Mouse (Mus musculus) ZHBTc4 (cell line): Measurements from ENCODE around the gene Shroom1.

ENCODE experiments used
- DNase-seq: peaks from one replicate; pipeline ENCODE4 v3.0.0-alpha.2; 2011; ENCODE audit warnings: low read depth, low spot score

The Shroom1 gene

DNA sequence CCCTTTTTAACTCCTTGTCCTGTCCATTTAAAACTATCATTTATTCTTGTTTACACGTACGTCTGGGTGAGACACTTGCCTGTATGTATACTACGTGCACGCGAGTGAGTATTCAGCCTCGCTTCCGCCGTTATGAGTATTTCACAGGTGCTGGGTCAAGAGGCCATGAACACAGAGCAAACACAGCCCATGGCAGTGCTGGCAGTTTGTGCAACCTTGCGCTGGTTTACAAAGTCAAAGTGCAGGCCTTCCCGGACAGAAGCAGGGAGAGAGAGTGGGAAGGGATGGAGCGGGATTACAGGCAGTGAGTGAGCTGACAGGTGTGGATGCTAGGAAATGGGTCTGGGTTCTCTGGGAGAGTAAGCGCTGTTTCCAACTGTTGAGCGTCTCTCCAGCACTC is 10.8 kb upstream of the Shroom1 start:
- DNase-seq: no peak

DNA sequence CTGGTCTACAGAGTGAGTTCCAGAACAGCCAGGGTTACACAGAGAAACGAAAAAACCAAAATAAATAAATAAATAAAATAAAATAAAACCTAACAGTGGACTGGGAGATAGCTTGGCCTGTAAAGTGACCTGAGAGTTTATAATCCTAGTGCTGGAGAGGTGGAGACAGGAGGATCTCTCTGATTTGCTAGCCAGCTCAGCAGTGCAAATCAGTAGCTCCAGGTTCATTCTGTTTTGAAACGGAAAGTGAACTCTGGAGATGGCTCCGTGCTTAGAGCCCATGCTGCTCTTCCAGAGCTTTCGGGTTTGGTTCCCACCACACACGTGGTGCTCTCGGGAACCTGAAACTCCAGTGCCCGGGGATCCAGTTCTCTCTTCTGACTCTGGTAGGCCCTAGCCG is 9.0 kb upstream of the Shroom1 start:
- DNase-seq: no peak

DNA sequence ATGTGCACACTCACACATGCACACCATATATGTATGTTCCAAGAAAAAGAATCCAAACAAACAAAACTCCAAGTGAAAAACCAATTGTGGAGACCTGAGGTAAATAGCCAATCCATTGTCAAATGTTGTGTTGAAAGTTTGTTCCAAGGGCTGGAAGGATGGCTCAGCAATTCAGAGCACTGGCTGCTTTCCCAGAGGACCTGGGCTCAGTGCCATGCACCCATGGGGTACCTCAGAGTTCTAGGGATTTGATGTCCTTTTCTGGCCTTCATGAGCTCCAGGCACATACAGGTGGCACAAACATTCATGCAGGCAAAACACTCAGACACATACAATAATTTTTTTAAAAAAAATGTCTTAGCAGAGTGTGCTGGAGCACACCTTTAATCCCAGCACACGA is 8.5 kb upstream of the Shroom1 start:
- no peak for DNase-seq

DNA sequence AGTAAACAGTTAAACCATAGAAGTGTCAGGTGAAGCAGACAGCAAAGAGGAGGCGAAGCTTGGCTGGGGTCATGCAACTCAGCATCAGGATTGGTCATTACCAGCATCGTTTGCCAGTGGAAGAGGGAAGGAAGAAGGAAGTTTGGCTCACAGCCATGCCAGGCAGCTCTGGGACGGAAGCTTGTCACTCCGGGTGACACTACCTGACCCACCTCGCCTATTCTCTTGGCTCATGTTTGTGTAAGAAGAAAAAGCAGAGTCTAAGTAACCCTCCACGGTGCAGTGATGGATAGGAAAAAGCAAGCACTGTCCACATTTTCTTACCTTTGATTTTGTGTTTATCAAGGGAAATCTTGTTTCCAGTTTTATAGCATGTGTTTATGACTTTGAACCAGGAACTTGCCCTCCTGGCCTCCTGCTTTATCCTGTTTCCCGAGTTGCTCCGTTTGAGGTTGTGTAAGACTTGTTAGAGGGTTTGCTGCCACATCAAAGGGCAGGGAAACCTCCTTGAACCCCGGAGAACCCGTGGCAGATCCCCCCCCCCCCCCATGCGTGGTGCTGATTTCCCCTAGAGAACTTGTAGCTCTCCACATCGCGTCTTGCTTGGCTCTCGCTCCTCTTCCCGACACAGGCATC is 6.8 kb upstream of the Shroom1 start:
- no peak for DNase-seq

DNA sequence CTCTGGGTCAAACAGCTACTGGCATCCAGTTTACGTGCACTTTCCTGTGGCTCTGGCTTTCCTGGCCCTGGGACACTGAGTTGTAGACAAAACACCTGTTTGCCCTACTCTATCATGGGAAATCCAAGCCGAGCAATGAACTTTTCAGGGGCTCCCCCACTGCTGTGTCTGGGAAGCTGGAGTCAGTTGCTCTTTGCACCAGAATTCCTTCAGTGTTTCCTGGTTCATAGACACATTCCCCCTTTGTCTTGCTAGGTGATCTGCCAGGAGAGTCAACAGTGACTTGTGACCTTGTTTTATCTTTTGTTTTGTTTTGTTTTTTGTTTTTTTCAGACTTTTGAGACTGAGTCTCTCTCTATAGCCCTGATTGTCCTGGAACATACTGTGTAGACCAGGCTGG is 5.6 kb upstream of the Shroom1 start:
- no peak for DNase-seq

DNA sequence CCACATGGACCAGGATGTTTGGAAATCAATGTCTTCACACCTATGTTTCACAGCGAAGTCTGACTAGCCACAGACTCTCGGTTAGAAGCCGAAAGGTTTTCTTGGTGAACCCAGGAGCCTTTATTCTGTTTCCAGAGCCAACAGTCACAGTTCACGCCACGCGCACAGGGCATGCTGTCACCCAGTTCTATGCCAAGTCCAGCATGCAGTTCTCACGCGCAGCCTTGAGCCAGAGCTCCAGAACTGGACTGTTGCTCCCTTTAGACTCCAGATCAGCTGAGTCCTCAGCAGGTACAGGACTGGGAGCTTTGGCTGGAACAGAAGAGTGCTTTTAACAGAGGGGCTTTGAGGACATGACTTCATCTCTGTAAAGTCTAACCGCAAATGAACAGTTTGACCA is 4.6 kb upstream of the Shroom1 start:
- DNase-seq: no peak

DNA sequence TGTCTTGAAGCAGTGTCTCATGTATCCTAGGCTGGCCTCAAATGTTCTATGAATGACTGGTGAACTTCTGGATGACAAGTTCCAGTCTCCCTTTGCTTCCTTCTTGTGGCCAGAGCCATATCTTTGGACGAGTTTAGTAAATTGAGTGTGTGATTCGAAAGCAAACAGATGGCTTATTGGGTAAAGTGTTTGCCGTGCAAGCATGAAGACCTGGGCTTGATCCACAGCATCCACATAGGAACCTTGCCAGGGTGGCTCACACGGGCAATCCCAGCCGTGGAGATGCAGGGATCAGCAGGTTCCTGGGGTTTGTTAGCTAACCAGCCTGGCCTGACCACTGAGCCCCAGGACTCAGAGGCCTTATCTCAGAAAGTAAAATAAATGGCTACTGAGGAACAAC is 4.0 kb upstream of the Shroom1 start:
- no peak for DNase-seq

DNA sequence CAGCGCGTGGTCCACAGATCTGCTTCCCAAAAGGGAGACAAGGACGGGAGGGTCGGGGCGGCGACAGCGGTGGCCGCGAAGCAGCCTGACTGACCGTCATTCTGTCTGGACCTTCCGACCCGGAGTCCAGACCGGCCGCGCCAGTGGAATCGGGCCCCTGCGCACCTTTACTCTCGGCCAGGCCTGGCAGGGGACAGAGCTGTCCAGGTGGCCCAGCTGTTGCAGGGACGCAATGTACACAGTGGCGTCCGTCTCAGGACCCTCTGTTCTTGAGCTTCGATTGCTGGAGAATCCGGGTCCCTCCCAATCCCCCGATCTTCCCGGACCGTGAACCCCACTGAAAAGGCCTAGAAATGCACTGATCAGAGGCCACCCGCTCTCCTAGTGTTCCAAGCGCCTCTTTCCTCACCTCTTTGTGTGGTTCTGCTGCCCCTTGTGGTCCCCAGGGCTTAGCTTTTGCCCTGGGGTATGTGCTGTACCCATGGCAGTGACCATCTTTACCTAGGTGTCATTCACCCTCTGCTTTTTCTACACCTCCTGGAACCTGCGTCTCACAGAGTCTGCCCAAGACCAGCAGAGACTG is 458 bp downstream of the Shroom1 start:
- no peak for DNase-seq

DNA sequence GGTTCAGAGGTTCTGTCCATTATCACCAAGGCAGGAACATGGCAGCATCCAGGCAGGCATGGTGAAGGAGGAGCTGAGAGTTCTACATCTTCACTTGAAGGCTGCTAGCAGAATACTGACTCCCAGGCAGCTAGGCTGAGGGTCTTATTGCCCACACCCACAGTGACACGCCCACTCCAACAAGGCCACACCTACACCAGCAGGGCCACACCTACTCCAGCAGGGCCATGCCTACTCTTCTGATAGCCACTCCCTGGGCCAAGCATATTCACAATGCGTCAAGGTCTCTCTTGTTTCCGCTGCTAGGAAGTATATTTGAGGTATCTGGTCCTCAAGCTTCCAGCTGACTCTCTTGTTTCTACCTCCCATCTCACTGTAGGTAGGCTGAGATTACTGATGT is 2.0 kb downstream of the Shroom1 start:
- DNase-seq: peak; percentile 60

DNA sequence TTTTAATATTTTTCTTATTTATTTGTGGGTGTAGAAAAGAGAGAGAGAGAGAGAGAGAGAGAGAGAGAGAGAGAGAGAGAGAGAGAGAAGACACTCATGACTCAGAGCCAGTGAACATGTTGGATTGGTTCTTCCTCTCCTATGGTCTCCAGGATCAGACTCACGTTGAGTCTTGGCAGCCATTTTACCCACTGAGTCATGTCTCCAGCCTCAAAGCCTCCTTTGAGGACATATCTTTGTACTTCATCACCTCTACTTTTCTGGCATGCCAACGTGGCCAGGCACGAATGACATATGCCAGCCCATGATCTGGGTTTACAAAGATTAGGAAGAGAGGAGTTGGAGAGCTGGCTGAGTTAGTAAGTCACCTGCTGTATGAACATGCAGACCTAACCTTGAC is 3.2 kb downstream of the Shroom1 start:
- DNase-seq: no peak

DNA sequence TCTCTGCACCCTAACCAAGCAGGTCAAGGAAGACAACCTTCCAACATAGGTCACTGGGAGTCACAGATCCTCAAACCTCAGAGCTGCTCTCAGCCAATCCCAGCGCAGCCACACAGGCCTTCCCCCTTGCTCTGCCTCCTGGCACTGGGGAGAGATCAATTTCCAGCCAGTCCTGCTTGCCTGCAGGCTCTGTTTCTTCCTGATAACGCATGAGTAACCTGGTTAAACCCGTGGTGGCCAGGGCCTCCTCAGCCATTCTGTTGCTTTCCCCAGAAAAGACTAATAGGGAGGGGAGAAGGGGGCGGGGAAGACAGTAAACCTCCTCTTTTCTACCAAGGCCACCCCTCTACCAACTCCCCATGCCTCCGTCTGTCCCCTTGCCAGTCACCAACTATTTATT is 4.7 kb downstream of the Shroom1 start:
- DNase-seq: no peak

DNA sequence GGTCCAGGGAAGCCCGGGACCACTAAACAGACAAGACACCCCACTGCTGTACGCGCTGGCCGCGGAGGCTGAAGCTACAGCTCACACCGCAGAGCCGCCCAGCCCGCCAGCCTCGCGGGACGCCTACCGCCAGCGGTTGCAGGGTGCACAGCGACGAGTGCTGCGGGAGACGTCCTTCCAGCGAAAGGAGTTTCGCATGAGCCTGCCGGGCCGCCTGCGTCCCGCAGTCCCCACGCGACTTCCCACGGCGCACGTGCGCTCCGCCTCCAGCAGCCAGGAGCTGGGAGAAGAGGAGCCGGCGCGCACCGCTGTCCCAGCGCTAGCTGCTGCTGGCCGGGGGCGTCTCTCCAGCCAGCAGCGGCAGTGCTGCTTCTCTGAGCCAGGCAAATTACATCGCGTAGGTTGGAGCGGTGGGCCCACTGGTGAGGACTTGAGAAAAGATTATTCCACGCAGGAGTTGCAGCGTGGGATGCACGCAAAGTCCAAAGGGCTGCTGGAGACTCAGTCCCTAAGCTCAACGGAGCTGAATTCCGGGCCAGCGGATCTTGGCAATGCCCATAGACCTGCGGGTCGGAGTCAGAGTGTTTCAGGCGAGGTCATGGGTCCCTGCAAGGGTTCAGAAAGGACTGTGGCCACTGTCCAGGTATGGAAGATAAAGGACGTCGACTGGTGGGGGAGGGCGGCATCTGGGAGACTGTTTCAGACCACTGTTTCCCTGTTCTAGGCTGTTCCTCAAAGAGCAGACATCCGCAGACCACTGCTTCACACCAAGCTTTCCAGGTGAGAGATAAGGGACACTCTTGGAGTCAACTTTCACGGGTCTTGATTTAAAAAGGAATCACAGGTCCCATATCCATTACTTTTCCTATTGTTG is 6.8 kb downstream of the Shroom1 start:
- peak; percentile 69 for DNase-seq

DNA sequence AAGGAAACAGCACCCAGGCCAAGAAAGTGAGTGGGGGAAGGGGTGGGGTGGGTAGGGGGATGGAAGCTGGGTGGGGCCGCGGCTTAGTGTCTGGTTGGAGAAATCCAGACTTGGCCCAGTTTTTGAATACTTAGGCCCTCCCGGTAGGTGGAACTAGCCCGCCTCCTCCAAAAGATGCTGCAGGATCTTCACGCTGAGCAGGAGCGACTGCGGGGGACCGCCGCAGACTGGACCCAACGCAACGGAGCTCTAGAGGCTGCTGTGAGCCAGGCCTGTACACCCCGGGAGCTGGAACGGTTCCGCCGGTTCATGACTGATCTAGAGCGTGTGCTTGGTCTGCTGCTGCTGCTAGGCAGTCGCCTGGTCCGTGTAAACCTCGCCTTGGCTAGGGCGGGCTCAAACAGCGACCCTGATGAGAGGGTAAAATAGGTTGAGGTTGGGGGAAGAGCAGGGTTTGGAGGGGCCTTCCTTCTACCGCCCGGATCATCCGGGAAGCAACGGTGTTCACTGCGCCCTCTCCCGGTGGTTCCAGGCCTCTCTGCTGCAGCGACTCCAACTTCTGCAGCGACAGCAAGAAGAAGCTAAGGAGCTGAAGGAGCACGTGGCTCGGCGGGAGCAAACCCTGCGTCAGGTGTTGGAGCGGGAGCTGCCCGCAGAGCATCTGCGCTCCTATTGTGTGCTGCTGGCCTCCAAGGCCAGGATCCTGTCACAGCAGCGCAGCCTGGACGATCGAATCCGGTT is 9.4 kb downstream of the Shroom1 start:
- DNase-seq: peak; percentile 92

DNA sequence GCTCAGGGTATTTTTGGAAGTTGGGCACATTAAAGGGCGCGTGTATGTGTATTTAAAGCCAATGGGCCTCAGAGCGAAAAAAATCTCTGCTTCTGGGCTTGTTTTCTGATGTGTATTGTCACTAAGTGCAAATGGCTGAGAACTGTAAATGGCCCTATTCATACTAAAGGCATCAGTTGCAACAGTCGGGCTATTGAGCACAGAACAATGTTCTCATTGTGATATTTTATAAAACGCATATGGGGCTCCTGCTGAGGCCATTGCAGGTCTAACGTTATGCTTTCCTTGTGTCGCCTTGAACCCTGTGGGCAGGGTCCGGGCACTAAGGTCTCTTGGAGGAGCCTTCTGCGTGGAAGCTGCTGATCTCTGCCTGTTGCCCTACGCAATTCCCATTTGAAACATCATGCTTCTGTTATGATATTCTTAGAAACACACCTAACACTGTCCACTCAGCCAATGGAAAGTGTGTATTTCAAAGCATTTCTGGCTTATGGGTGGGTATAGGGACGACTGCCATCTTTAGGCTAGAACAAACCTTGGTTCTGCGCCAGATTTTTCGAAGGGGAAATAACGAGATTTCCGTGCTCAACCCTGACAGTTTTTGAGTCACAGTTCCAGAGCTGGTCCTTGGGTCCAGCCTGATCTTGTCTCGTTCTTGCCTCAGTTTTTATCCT is 12.4 kb downstream of the Shroom1 start:
- no peak for DNase-seq

DNA sequence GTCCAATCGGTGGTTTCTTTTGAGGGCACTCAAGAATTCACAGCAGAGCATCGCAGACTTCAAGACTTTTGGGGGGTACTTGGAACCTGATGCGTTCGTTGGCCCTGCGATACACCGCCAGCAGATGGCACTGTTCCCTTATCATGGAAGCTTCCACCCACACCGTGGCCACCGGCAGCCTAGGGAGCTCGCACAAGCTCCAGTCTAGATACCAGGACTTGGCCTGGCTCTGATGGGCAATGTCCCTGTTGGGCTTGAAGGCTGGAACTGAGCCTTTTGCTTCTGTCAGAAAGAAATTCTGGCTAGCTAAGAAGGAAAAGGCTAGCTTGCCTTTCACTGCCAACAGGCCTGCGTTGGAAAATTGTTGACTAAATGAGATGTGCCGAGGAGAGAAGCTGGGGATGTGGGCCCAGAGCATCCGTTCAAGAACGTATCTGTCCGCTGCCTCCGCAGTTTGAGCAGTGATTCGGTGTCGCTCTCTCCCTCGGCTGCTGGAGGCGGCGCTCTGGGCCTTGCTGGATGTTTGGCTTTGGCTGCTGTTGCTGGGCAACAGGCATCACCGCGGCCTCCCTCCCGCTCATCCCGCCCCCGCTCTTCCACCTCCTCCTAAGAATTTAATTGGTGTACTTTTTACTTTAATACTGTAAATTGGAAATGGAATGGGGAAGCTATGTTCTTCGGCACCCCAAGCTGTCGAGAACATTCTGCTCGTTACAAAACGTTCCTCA is 13.1 kb downstream of the Shroom1 start, which contains the start of gene Gm9837:
TSS of gene Gm9837 (minus strand) at position 512 of the 728 bp plus-strand sequence.
- DNase-seq: peak; percentile 89

DNA sequence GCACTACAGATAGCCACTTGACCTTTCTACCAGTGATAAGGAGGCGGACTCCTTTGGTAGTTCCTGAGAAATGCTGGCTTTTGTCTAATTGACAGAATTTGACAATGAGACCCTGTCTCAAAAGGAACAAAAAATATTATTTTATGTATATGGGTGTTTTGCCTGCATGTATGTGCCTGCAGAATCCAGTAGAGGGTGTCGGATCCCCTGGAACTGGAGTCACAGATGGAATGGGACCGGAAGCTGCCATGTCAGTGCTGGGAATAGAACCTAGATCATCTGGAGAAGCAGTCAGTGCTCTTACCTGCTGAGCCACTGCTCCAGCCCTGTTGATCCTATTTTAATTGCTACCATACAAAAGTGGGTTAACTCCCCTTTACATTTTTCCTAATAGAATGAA is 15.7 kb downstream of the Shroom1 start:
- DNase-seq: no peak

DNA sequence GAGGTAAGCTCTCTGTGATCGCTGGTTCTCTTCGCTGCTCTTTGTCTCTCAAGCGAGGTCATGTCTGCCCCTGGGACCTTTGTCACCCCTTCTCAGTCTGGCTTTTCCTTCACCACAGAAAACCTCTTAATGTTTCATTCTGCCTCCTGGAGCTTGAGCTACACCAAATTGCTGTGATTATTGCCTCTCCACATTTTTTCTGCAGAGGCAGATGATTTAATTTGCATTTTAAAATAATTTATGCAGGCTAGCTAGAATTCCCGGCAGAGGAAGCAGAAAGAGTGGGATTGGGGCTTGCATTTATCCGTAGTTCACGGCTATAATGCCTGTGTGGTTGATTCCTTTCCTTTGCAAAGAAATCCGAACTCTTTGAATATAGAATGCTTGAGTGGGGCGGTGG is 18.6 kb downstream of the Shroom1 start:
- no peak for DNase-seq

DNA sequence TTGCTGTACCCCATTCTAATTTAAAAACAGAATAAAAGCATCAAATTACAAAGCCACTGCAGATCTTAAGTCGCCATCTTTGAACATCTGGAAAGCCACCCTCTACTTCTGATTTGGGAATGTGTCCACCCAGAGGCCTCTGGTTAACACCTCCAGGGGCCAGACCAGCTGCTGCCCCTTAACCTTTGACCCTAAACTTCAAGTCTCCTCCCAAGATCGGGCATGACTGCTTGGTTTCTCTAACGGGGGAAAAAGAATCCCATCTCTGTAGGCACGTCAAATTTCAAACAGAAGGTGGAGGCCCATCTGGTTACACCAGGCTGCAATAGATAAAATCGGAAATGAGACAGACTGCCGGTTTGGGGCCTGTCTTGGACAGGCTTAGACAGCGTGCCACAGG is 20.8 kb downstream of the Shroom1 start:
- DNase-seq: no peak

DNA sequence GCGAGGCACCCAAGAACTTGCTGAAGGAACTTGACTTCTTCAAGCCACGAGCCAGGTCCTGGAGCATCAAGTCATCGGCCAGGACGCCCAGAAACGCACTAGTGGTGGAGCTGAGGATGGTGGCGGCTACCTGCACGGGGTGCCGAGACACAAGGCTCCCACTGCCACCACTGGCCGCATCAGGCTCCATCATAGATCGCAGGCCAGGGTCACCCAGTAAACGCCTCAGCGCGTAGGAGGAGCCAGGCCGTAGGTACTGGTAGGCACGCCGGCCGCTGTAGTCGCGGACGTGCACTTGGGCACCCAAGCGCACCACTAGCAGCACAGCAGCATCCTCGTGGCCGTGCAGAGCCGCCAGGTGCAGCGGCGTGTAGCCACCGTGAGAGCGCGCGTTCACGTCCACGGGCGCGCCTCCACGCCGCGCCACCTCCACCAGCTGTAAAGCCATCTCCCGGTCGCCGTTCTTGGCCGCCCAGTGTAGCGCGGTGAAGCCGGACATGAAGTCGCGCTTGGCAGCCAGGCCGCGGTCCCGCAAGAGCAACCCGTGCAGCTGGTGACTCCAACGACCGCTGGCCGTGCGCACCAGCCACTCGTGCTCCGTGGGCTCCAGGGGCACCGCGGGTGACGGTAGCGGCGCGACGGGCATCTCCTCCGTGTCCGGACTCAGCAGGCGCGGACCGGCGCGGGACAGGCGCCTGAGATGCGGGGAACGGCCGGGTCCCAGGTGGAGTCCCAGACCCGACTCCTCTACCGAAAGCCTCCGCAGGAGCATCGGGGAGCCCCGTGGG is 21.6 kb downstream of the Shroom1 start:
- peak; percentile 73 for DNase-seq

DNA sequence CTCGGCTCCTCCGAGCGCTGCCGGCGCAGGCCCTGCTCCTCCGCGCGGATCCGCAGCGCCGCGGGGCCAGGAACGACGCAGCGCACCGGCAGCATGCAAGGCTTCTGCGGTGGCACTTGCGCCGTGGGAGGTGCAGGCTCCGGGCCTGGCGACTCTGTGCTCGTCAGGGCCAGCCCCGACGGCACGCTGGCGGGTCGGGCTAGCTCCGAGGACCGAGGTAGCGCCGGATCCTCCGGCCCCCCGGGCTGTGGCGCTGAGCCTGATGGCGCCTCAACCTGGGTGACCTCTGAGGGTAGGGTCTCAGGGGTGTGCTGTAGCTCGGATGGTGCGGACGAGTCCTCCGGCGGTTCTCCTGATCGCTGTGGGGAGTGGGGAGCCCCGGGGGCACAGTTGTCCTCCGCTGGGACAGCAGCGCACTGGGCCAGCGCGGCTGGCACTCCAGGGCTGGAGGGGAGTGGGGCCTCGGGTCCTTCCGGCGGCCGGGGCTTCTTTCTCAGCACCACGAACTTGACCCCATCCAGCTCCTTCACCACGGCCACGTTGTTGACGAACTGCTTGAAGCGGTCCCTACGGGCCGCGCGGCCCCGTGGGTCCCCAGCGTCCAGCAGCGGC is 22.3 kb downstream of the Shroom1 start:
- peak; percentile 67 for DNase-seq
